Mouse (Mus musculus) limb, embryonic 14.5 days (tissue): Measurements from ENCODE around the gene Ripply1. TPM values are rescaled to one million over a fixed set of nuclear protein-coding genes. Genes with fewer than 3 reads are reported as not detected.
A peak's percentile ranks its signal among the peaks of the same experiment; 100 is the strongest.
"Not testable (repeated sequence)": the region's sequence is repeated elsewhere in the genome, so short reads cannot be mapped to it uniquely, and the experiment has no call there.

Experiments used
- ATAC-seq: fragments of 200-750 bp; cut with Nextera tagmentation; 2 replicates; pipeline ENCODE4 v1.8.0; 2017; ENCODE audit warnings: low read depth, moderate number of reproducible peaks, moderate TSS enrichment; ENCODE audit not compliant: low FRiP score
- DNase-seq: peaks from one replicate; pipeline ENCODE4 v3.0.0-alpha.2; 2015; ENCODE audit warnings: low spot score
- H3K27ac ChIP-seq: fragments of 300-500 bp; sonication (generic); replicated peaks from 2 replicates; pipeline ENCODE4 v1.5.1; 2014; ENCODE audit warnings: low read depth, mild to moderate bottlenecking, low read length, moderate library complexity, mixed read lengths
- H3K27me3 ChIP-seq: fragments of 300-500 bp; sonication (generic); 2 replicates; pipeline ENCODE4 v1.6.1; 2014; ENCODE audit warnings: low read length, mixed read lengths; ENCODE audit not compliant: control insufficient read depth, insufficient read depth
- H3K36me3 ChIP-seq: fragments of 300-500 bp; sonication (generic); 2 replicates; pipeline ENCODE4 v1.6.1; 2014; ENCODE audit warnings: mild to moderate bottlenecking, low read length, moderate library complexity, mixed read lengths; ENCODE audit not compliant: control insufficient read depth, insufficient read depth
- H3K4me1 ChIP-seq: fragments of 300-500 bp; sonication (generic); 2 replicates; pipeline ENCODE4 v1.6.1; 2014; ENCODE audit warnings: antibody characterized with exemption, low read length, mixed read lengths; ENCODE audit not compliant: control insufficient read depth, insufficient read depth
- H3K4me2 ChIP-seq: fragments of 300-500 bp; sonication (generic); replicated peaks from 2 replicates; pipeline ENCODE4 v1.6.1; 2014; ENCODE audit warnings: low read depth, mild to moderate bottlenecking, low read length, moderate library complexity; ENCODE audit not compliant: severe bottlenecking
- H3K4me3 ChIP-seq: fragments of 300-500 bp; sonication (generic); replicated peaks from 2 replicates; pipeline ENCODE4 v1.5.1; 2014; ENCODE audit warnings: low read length
- H3K9ac ChIP-seq: fragments of 300-500 bp; sonication (generic); 2 replicates; pipeline ENCODE4 v1.6.1; 2014; ENCODE audit warnings: mild to moderate bottlenecking, low read depth, low read length, moderate library complexity; ENCODE audit not compliant: severe bottlenecking
- H3K9me3 ChIP-seq: fragments of 300-500 bp; sonication (generic); 2 replicates; pipeline ENCODE4 v1.6.1; 2016; ENCODE audit warnings: low read length; ENCODE audit not compliant: control insufficient read depth
- POLR2A ChIP-seq: fragments of 200-500 bp; IDR thresholded peaks from 2 replicates; pipeline ENCODE4 v1.8.0; 2012; ENCODE audit warnings: inconsistent platforms, mild to moderate bottlenecking, moderate library complexity, borderline replicate concordance; ENCODE audit not compliant: insufficient read depth, insufficient read length; ENCODE audit errors: extremely low read depth
- WGBS: fragments of 180-500 bp; shearing (Covaris S2); extraction: QIAGEN DNeasy Blood & Tissue Kit; methylation state at CpG from one replicate; pipeline ENCODE4 v1.1.7; 2014; 5-methylcytosine and 5-hydroxymethylcytosine counted together
- polyA plus RNA-seq, 2 experiments: library from polyadenylated mRNA; depleted of rRNA in 1 of 2; stranded (reverse) in 1 of 2; unstranded in 1 of 2; fragments of >200 nt; fragmentation: Nextera tagmentation in 1 of 2; extraction: Ambion mirVana in 1 of 2; gene quantifications; 2 replicates each; pipeline versions ENCODE4 v1.2.1 to v1.2.3; 2012 to 2014

The Ripply1 gene
- polyA plus RNA-seq, 2 experiments = 2.9 TPM; not detected in 1

GRCm38 (mm10) chrX:139774309-139775083 lies 7.7 kb downstream of the Ripply1 start:
- DNase-seq (peak; percentile 79), ATAC-seq (no peak)
- no peak for TF ChIP-seq POLR2A
- Histone ChIP-seq H3K9ac (no peak overlapping the region), H3K27ac (no peak overlapping the region), H3K4me3 (no peak overlapping the region), H3K4me1 (no peaks in the 10 kb centered on the region), H3K36me3 (no peaks in the 10 kb centered on the region), H3K27me3 (no peaks in the 10 kb centered on the region), H3K4me2 (no peak overlapping the region), H3K9me3 (no peaks in the 10 kb centered on the region)
- 30% methylated on average over 18 of the region's 18 CpGs for WGBS

GRCm38 (mm10) chrX:139769975-139770637 lies 12.0 kb downstream of the Ripply1 start:
- no peak for TF ChIP-seq POLR2A
- Histone ChIP-seq H3K9ac (no peak overlapping the region), H3K27ac (no peak overlapping the region), H3K4me3 (no peak overlapping the region), H3K36me3 (no peaks in the 10 kb centered on the region), H3K9me3 (no peaks in the 10 kb centered on the region), H3K4me2 (no peak overlapping the region), H3K4me1 (no peaks in the 10 kb centered on the region), H3K27me3 (no peaks in the 10 kb centered on the region)
- WGBS = 71% methylated on average over 13 of the region's 13 CpGs
- DNase-seq = no peak
- no peak for ATAC-seq

- Histone ChIP-seq H3K4me2 (no peak overlapping the region), H3K9ac (no peak overlapping the region), H3K4me3 (no peak overlapping the region), H3K4me1 (no peaks in the 10 kb centered on the region), H3K27me3 (no peaks in the 10 kb centered on the region), H3K36me3 (no peaks in the 10 kb centered on the region), H3K27ac (no peak overlapping the region), H3K9me3 (no peaks in the 10 kb centered on the region)
- ATAC-seq = no peak
- no peak for TF ChIP-seq POLR2A
- DNase-seq = peak; percentile 51
- WGBS = 81% methylated on average over 2 of the region's 2 CpGs
Observed at GRCm38 (mm10) chrX:139762546-139762945, 19.6 kb downstream of the Ripply1 start.

GRCm38 (mm10) chrX:139758634-139759033 lies 23.5 kb downstream of the Ripply1 start:
- H3K4me1 ChIP-seq, H3K36me3 ChIP-seq, DNase-seq, H3K4me3 ChIP-seq, ATAC-seq, H3K27ac ChIP-seq, H3K9ac ChIP-seq, H3K9me3 ChIP-seq, H3K4me2 ChIP-seq, H3K27me3 ChIP-seq: not testable (repeated sequence)
- 78% methylated on average over 3 of the region's 3 CpGs for WGBS

GRCm38 (mm10) chrX:139751855-139752254 lies 30.3 kb downstream of the Ripply1 start:
- DNase-seq = peak; percentile 61
- 0% methylated on average over 1 of the region's 1 CpGs for WGBS
- Histone ChIP-seq H3K9ac (no peak overlapping the region), H3K4me1 (no peaks in the 10 kb centered on the region), H3K4me3 (no peak overlapping the region), H3K36me3 (no peaks in the 10 kb centered on the region), H3K9me3 (no peaks in the 10 kb centered on the region), H3K27ac (no peak overlapping the region), H3K4me2 (no peak overlapping the region), H3K27me3 (no peaks in the 10 kb centered on the region)
- no peak for TF ChIP-seq POLR2A
- ATAC-seq = no peak
